Mouse (Mus musculus) stomach, postnatal 0 days (tissue): Measurements from ENCODE around the gene Lgals3bp.

Experiments
- CTCF ChIP-seq: IDR thresholded peaks from 2 replicates; pipeline ENCODE4 v1.5.1; 2016; ENCODE audit warnings: antibody characterized with exemption, low read depth, mild to moderate bottlenecking, moderate library complexity
- EP300 ChIP-seq: optimal IDR thresholded peaks from 2 replicates; pipeline ENCODE3; 2016; ENCODE audit warnings: antibody characterized with exemption

DNA sequence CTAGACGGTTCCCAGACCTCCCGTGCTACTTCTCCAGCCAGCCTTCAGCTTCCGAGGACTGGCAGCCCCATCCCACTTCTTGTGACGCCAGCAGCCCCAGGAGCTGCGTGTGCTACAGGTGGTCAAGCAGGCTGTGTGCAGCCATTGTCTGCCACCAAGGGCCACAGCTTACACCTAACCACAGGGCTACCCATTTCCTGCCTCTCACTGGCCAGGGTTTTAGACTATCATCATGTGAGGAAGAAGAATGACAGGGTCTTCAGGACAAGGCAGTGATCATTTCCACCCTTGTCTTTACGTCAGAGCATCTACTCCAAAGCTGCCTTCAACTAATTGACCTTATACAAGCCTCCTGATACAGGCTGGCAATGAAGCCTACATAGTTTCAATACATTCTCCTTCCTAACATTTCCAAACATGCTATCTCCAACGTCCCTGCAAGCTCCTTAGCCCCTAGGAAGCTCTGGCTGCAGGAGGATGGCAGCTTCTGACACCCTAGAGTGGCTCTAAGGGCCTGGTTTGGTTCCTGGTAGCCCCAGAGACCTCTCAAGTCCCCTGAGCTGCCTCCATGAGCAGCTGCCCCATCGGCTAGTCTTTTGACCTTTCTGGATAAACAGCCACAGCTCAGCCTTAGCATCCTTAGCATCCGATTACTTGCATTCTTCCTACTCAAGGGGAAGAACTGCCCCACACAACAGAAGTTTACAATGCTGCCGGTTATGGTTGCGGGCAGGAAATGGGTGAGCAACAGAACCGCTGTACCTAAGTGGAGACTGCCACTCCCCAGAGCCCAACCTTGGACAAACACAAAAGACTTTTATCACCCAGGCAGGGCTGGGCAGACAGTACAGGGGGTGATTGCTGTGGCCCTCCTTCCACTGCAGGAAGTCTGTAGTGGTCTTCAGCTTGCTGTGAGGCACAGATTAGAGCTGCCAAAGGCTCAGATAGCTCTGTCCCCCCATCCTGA, 7.5 kb upstream of the Lgals3bp start:
- TF ChIP-seq CTCF (no peak), EP300 (no peak)
